Mouse (Mus musculus) forebrain, postnatal 0 days (tissue): ENCODE results near the gene Rab22a. TPM values are rescaled to one million over a fixed set of nuclear protein-coding genes. Genes with fewer than 3 reads are reported as not detected.
A peak's percentile ranks its signal among the peaks of the same experiment; 100 is the strongest.

Experiments
- ATAC-seq: fragments of 200-750 bp; cut with Nextera tagmentation; 2 replicates; pipeline ENCODE4 v1.8.0; 2017; ENCODE audit warnings: mild to moderate bottlenecking, moderate library complexity
- DNase-seq: peaks from one replicate; pipeline ENCODE4 v3.0.0-alpha.2; 2015
- H3K27ac ChIP-seq: fragments of 300-500 bp; sonication (generic); 2 replicates; pipeline ENCODE4 v1.5.1; 2014; ENCODE audit warnings: low read depth, mild to moderate bottlenecking, antibody characterized with exemption, low read length, moderate library complexity, mixed read lengths
- H3K27me3 ChIP-seq: fragments of 300-500 bp; sonication (generic); 2 replicates; pipeline ENCODE4 v1.6.1; 2014; ENCODE audit warnings: mild to moderate bottlenecking, low read length, mixed read lengths; ENCODE audit not compliant: insufficient read depth
- H3K36me3 ChIP-seq: fragments of 300-500 bp; sonication (generic); 2 replicates; pipeline ENCODE4 v1.6.1; 2014; ENCODE audit warnings: mild to moderate bottlenecking, moderate library complexity; ENCODE audit not compliant: insufficient read depth
- H3K4me1 ChIP-seq: fragments of 300-500 bp; sonication (generic); 2 replicates; pipeline ENCODE4 v1.6.1; 2014; ENCODE audit warnings: antibody characterized with exemption; ENCODE audit not compliant: insufficient read depth
- H3K4me2 ChIP-seq: fragments of 300-500 bp; sonication (generic); 2 replicates; pipeline ENCODE4 v1.6.1; 2014; ENCODE audit warnings: low read depth, mild to moderate bottlenecking, moderate library complexity
- H3K4me3 ChIP-seq: fragments of 300-500 bp; sonication (generic); 2 replicates; pipeline ENCODE4 v1.5.1; 2014; ENCODE audit warnings: low read depth, low read length, mixed read lengths
- H3K9ac ChIP-seq: fragments of 300-500 bp; sonication (generic); 2 replicates; pipeline ENCODE4 v1.6.1; 2014; ENCODE audit warnings: mild to moderate bottlenecking
- H3K9me3 ChIP-seq: fragments of 300-500 bp; sonication (generic); 2 replicates; pipeline ENCODE4 v1.6.1; 2016; ENCODE audit warnings: low read length
- CTCF ChIP-seq: sonication (generic); IDR thresholded peaks from 2 replicates; pipeline ENCODE4 v1.5.1; 2016; ENCODE audit warnings: antibody characterized with exemption, control low read depth, low read depth
- WGBS: fragments of 180-500 bp; shearing (Covaris S2); extraction: QIAGEN DNeasy Blood & Tissue Kit; methylation state at CpG from one replicate; pipeline ENCODE4 v1.1.7; 2014; 5-methylcytosine and 5-hydroxymethylcytosine counted together
- polyA plus RNA-seq: library from polyadenylated mRNA; unstranded; fragments of >200 nt; fragmentation: Nextera tagmentation; extraction: Ambion mirVana; gene quantifications from 2 replicates; pipeline ENCODE4 v1.2.1, GENCODE M21; 2015
- total RNA-seq: library from RNA; depleted of rRNA; stranded (reverse); fragments of >200 nt; gene quantifications from 2 replicates; pipeline ENCODE4 v1.2.3, GENCODE M21; 2014

Gene Rab22a
- total and polyA plus RNA-seq, 2 experiments from 2014 or later, result 23.0 to 37.0 TPM

- Histone ChIP-seq H3K9me3 (no peaks in the 10 kb centered on the region), H3K4me1 (peaks cover 6% of the 10 kb centered on the region; the same call in 1 of the 2 replicates), H3K4me2 (no peak overlapping the region), H3K4me3 (no peak overlapping the region), H3K9ac (no peak overlapping the region), H3K27ac (no peak overlapping the region), H3K27me3 (no peaks in the 10 kb centered on the region), H3K36me3 (0 out of 2 replicates have a peak, but pooled peaks cover 3% of the 10 kb centered on the region)
- 36% methylated on average over 2 of the region's 2 CpGs for WGBS
- DNase-seq (no peak), ATAC-seq (peak; percentile 36; the same call in 1 of the 2 replicates)
- no peak for TF ChIP-seq CTCF
Observed at GRCm38 (mm10) chr2:173672328-173672896, 12.9 kb downstream of the Rab22a start.

- ATAC-seq (no peak), DNase-seq (no peak)
- no peak for TF ChIP-seq CTCF
- Histone ChIP-seq H3K36me3 (0 out of 2 replicates have a peak, but pooled peaks cover 3% of the 10 kb centered on the region), H3K4me3 (no peak overlapping the region), H3K4me1 (peaks cover 6% of the 10 kb centered on the region; the same call in 1 of the 2 replicates), H3K9ac (no peak overlapping the region), H3K4me2 (no peak overlapping the region), H3K9me3 (no peaks in the 10 kb centered on the region), H3K27ac (no peak overlapping the region), H3K27me3 (no peaks in the 10 kb centered on the region)
- 80% methylated on average over 1 of the region's 1 CpGs for WGBS
Observed at GRCm38 (mm10) chr2:173673469-173673868, 13.9 kb downstream of the Rab22a start.

- no peak overlapping the region for H3K27ac ChIP-seq
- H3K4me2 ChIP-seq, result no peak overlapping the region
- no peaks in the 10 kb centered on the region for H3K4me1 ChIP-seq
- no peak for TF ChIP-seq CTCF
- WGBS, result 88% methylated on average over 2 of the region's 2 CpGs
- 0 out of 2 replicates have a peak, but pooled peaks cover 5% of the 10 kb centered on the region for H3K36me3 ChIP-seq
- H3K27me3 ChIP-seq, result no peaks in the 10 kb centered on the region
- no peaks in the 10 kb centered on the region for H3K9me3 ChIP-seq
- no peak for ATAC-seq
- H3K9ac ChIP-seq, result no peak overlapping the region
- no peak overlapping the region for H3K4me3 ChIP-seq
- DNase-seq, result no peak
Observed at GRCm38 (mm10) chr2:173678593-173678992, 19.0 kb downstream of the Rab22a start.

GRCm38 (mm10) chr2:173679217-173679616 lies 19.7 kb downstream of the Rab22a start:
- no peaks in the 10 kb centered on the region for H3K9me3 ChIP-seq
- H3K4me2 ChIP-seq, result no peak overlapping the region
- H3K27ac ChIP-seq, result no peak overlapping the region
- no peak overlapping the region for H3K9ac ChIP-seq
- no peaks in the 10 kb centered on the region for H3K4me1 ChIP-seq
- H3K27me3 ChIP-seq, result no peaks in the 10 kb centered on the region
- H3K36me3 ChIP-seq, result 0 out of 2 replicates have a peak, but pooled peaks cover 5% of the 10 kb centered on the region
- no peak for TF ChIP-seq CTCF
- DNase-seq (no peak), ATAC-seq (no peak)
- WGBS, result 74% methylated on average over 3 of the region's 3 CpGs
- no peak overlapping the region for H3K4me3 ChIP-seq

- no peak overlapping the region for H3K4me2 ChIP-seq
- no peak for TF ChIP-seq CTCF
- H3K27ac ChIP-seq, result no peak overlapping the region
- no peak overlapping the region for H3K9ac ChIP-seq
- 72% methylated on average over 1 of the region's 1 CpGs for WGBS
- H3K27me3 ChIP-seq, result no peaks in the 10 kb centered on the region
- H3K4me1 ChIP-seq, result no peaks in the 10 kb centered on the region
- ATAC-seq (no peak), DNase-seq (no peak)
- H3K9me3 ChIP-seq, result no peaks in the 10 kb centered on the region
- H3K36me3 ChIP-seq, result 0 out of 2 replicates have a peak, but pooled peaks cover 5% of the 10 kb centered on the region
- no peak overlapping the region for H3K4me3 ChIP-seq
Observed at GRCm38 (mm10) chr2:173680153-173680552, 20.6 kb downstream of the Rab22a start.

- no peaks in the 10 kb centered on the region for H3K4me1 ChIP-seq
- H3K27me3 ChIP-seq, result no peaks in the 10 kb centered on the region
- 0 out of 2 replicates have a peak, but pooled peaks cover 5% of the 10 kb centered on the region for H3K36me3 ChIP-seq
- no peak overlapping the region for H3K4me2 ChIP-seq
- TF ChIP-seq CTCF, result no peak
- 62% methylated on average over 10 of the region's 10 CpGs for WGBS
- H3K27ac ChIP-seq, result no peak overlapping the region
- H3K9ac ChIP-seq, result no peak overlapping the region
- H3K9me3 ChIP-seq, result no peaks in the 10 kb centered on the region
- no peak overlapping the region for H3K4me3 ChIP-seq
- ATAC-seq (no peak), DNase-seq (no peak)
Observed at GRCm38 (mm10) chr2:173682773-173683172, 23.2 kb downstream of the Rab22a start.

GRCm38 (mm10) chr2:173685781-173686361 lies 26.3 kb downstream of the Rab22a start:
- Histone ChIP-seq H3K27ac (no peak overlapping the region), H3K36me3 (peaks cover 13% of the 10 kb centered on the region), H3K9me3 (no peaks in the 10 kb centered on the region), H3K9ac (no peak overlapping the region), H3K4me3 (no peak overlapping the region), H3K27me3 (no peaks in the 10 kb centered on the region), H3K4me2 (no peak overlapping the region), H3K4me1 (no peaks in the 10 kb centered on the region)
- DNase-seq (no peak), ATAC-seq (no peak)
- 91% methylated on average over 3 of the region's 3 CpGs for WGBS
- no peak for TF ChIP-seq CTCF
